Mouse (Mus musculus): Measurements from ENCODE around the gene Pafah1b3. TPM values are rescaled to one million over a fixed set of nuclear protein-coding genes. Genes with fewer than 3 reads are reported as not detected.
A peak's percentile ranks its signal among the peaks of the same experiment; 100 is the strongest.

The Pafah1b3 gene
- polyA plus RNA-seq, 1 experiment: 19.1 TPM

DNA sequence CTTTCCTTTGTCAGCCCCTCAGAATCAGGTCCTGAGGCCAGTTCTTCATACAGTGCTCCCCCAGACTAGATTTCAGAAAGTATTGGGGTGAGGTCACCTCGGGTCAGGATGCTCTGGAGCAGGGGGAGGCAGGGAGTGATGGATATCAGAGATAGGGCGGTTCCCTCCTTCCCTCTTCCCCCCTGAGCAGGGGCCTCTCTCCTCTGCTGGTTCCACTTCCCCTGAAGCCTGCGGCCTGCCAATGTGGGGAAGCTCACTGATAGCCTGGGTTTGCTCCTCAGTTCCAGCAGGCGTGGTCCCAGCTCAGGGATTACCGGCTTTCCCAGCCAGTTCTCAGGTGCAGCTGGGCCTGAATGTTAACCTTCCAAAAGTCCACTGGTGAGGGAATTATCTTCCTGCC lies 14.1 kb downstream of the Pafah1b3 start:
- peak overlapping the region; percentile 92 for H3K4me3 ChIP-seq (replicated peaks)
- no peak for TF ChIP-seq GATA1 (IDR thresholded peaks at IDR 0.05; ENCODE audit: borderline replicate concordance, low read length)
- no peak for TF ChIP-seq FLI1 (IDR thresholded peaks at IDR 0.05; ENCODE audit: low read length)

DNA sequence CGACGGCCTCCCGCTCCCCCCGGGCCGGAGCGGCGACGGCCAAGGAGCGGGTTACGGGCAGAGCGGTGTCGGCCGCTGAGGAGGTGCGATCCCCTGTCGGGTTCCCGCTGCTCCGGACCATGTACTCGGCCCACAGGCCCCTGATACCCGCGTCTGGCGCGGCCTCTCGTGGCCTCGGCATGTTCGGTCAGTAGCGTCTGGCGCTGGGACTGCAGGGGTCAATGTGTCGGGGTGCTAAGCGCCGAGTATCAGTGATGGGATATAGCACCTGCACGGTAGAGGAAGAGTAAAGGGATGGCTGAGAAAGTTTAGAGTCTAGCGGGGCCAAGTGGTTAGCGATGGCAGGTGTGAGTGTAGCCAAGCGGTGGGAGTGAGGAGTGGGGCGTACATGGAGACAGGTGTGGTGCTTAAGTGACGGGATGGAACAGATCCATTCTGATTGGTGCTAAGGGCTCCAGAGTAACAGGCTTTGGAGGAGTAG lies 15.0 kb downstream of the Pafah1b3 start:
- H3K9me3 ChIP-seq: no peaks in the 10 kb centered on the region
- peaks cover 38% of the 10 kb centered on the region for H3K36me3 ChIP-seq (replicated peaks; ENCODE audit: low read length)
- H3K4me1 ChIP-seq: peaks cover 78% of the 10 kb centered on the region
- H3K4me3 ChIP-seq (replicated peaks): peak overlapping the region; percentile 92
- TF ChIP-seq GATA1 (IDR thresholded peaks at IDR 0.05; ENCODE audit: borderline replicate concordance, low read length) (no peak), FLI1 (IDR thresholded peaks at IDR 0.05; ENCODE audit: low read length) (no peak)
- H3K27me3 ChIP-seq (replicated peaks): no peaks in the 10 kb centered on the region

More for the DNA sequence above, 14.1 kb downstream of the Pafah1b3 start:
- Histone ChIP-seq H3K4me1 (peaks cover 72% of the 10 kb centered on the region), H3K27me3 (replicated peaks) (no peaks in the 10 kb centered on the region), H3K9me3 (no peaks in the 10 kb centered on the region), H3K36me3 (replicated peaks; ENCODE audit: low read length) (peaks cover 47% of the 10 kb centered on the region)

DNA sequence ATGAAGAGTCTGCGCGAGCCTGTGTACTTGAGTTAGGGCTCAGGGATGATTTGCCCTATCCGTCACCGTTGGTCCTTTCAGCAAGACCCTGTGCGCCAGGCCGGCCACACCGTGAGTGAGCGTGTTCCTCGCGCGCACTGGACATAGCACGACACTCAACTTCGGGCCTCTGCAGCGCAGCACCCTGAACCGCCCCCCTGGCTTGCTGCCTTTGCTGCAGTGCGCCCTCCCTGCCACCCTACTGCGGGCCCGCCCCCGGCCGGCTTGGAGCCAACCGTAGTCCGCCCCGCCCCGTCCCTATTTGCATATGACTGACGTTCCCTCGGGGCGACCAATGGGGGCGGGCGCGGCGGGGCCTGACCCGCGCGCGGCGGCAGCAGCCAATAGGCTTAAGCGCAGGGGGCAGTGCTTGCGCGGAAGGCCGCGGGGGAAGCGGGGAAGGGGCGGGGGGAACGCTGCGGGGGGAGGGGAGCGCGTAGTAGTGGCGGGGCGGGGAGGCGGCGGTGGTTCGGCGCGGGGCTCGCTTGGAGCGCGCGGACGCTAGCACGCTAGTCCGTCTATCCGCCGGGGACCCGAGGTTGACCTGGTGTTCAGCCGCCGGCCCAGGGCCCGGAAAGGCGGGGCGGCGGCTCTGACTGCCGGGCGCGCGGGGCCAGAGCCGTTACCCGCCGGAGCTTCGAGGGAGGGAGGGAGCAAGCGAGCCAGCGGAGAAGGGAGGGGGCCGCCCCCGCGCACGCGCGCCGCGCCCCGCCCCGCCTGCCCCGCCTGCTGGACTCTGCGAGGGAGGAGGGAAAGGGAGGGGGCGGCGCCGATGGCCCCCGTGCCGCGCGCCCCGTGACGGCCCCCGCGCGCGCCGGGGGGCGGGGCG lies 15.8 kb downstream of the Pafah1b3 start:
- peak overlapping the region; percentile 92 for H3K4me3 ChIP-seq (replicated peaks)
- H3K27me3 ChIP-seq (replicated peaks): no peaks in the 10 kb centered on the region
- no peak for TF ChIP-seq FLI1 (IDR thresholded peaks at IDR 0.05; ENCODE audit: low read length)
- TF ChIP-seq GATA1 (IDR thresholded peaks at IDR 0.05; ENCODE audit: borderline replicate concordance, low read length): no peak
- no peaks in the 10 kb centered on the region for H3K9me3 ChIP-seq
- H3K36me3 ChIP-seq (replicated peaks; ENCODE audit: low read length): peaks cover 31% of the 10 kb centered on the region
- peaks cover 83% of the 10 kb centered on the region for H3K4me1 ChIP-seq

GRCm38 (mm10) chr7:25281166-25281733 lies 16.5 kb downstream of the Pafah1b3 start:
- Histone ChIP-seq H3K9me3 (no peaks in the 10 kb centered on the region), H3K36me3 (replicated peaks; ENCODE audit: low read length) (peaks cover 30% of the 10 kb centered on the region), H3K27me3 (replicated peaks) (no peaks in the 10 kb centered on the region), H3K4me1 (peaks cover 84% of the 10 kb centered on the region), H3K4me3 (replicated peaks) (peak overlapping the region; percentile 92)
- no peak for TF ChIP-seq GATA1 (IDR thresholded peaks at IDR 0.05; ENCODE audit: borderline replicate concordance, low read length)
- TF ChIP-seq FLI1 (IDR thresholded peaks at IDR 0.05; ENCODE audit: low read length): no peak

GRCm38 (mm10) chr7:25279861-25280791 lies 17.7 kb downstream of the Pafah1b3 start:
- Histone ChIP-seq H3K27me3 (replicated peaks) (no peaks in the 10 kb centered on the region), H3K36me3 (replicated peaks; ENCODE audit: low read length) (peaks cover 30% of the 10 kb centered on the region), H3K9me3 (no peaks in the 10 kb centered on the region), H3K4me1 (peaks cover 87% of the 10 kb centered on the region), H3K4me3 (replicated peaks) (peak overlapping the region; percentile 92)
- TF ChIP-seq GATA1 (IDR thresholded peaks at IDR 0.05; ENCODE audit: borderline replicate concordance, low read length): no peak
- TF ChIP-seq FLI1 (IDR thresholded peaks at IDR 0.05; ENCODE audit: low read length): no peak

GRCm38 (mm10) chr7:25279076-25279860 lies 18.5 kb downstream of the Pafah1b3 start:
- peak overlapping the region; percentile 92 for H3K4me3 ChIP-seq (replicated peaks)
- TF ChIP-seq FLI1 (IDR thresholded peaks at IDR 0.05; ENCODE audit: low read length) (no peak), GATA1 (IDR thresholded peaks at IDR 0.05; ENCODE audit: borderline replicate concordance, low read length) (no peak)
- peaks cover 30% of the 10 kb centered on the region for H3K36me3 ChIP-seq (replicated peaks; ENCODE audit: low read length)
- no peaks in the 10 kb centered on the region for H3K9me3 ChIP-seq
- peaks cover 87% of the 10 kb centered on the region for H3K4me1 ChIP-seq
- no peaks in the 10 kb centered on the region for H3K27me3 ChIP-seq (replicated peaks)

- peaks cover 87% of the 10 kb centered on the region for H3K4me1 ChIP-seq
- H3K36me3 ChIP-seq (replicated peaks; ENCODE audit: low read length): peaks cover 34% of the 10 kb centered on the region
- TF ChIP-seq GATA1 (IDR thresholded peaks at IDR 0.05; ENCODE audit: borderline replicate concordance, low read length) (no peak), FLI1 (IDR thresholded peaks at IDR 0.05; ENCODE audit: low read length) (no peak)
- H3K4me3 ChIP-seq (replicated peaks): peak overlapping the region; percentile 92
- no peaks in the 10 kb centered on the region for H3K27me3 ChIP-seq (replicated peaks)
- H3K9me3 ChIP-seq: no peaks in the 10 kb centered on the region
Measured at GRCm38 (mm10) chr7:25278341-25279075, 19.3 kb downstream of the Pafah1b3 start.

DNA sequence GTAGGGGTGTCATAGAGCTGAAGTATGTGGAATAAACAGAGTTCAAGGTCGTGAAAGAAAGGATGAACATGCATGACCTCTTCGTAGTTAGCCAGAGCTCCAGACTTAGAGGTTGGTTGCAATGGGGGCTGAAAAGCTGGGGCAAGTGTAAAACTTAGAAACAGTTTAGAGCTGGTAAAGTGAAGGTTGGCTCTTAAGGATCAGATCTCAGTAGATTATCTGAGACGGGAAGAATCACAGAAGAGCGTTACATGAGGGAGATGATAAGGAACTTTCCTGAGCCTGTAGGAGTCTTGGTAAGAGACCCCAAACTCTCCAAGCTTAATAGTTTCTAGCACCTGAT lies 19.8 kb downstream of the Pafah1b3 start:
- H3K27me3 ChIP-seq (replicated peaks): no peaks in the 10 kb centered on the region
- peaks cover 40% of the 10 kb centered on the region for H3K36me3 ChIP-seq (replicated peaks; ENCODE audit: low read length)
- no peaks in the 10 kb centered on the region for H3K9me3 ChIP-seq
- H3K4me1 ChIP-seq: peaks cover 87% of the 10 kb centered on the region
- TF ChIP-seq GATA1 (IDR thresholded peaks at IDR 0.05; ENCODE audit: borderline replicate concordance, low read length) (no peak), FLI1 (IDR thresholded peaks at IDR 0.05; ENCODE audit: low read length) (no peak)
- peak overlapping the region; percentile 92 for H3K4me3 ChIP-seq (replicated peaks)
